Mouse (Mus musculus) midbrain, embryonic 11.5 days (tissue): Measurements from ENCODE around the gene Olfr1024. TPM values are rescaled to one million over a fixed set of nuclear protein-coding genes. Genes with fewer than 3 reads are reported as not detected.

Experiments used
- ATAC-seq: fragments of 200-750 bp; cut with Nextera tagmentation; 2 replicates; pipeline ENCODE4 v1.8.0; 2017; ENCODE audit warnings: moderate TSS enrichment, moderate library complexity; ENCODE audit not compliant: low FRiP score
- DNase-seq: peaks from one replicate; pipeline ENCODE4 v3.0.0; 2015; ENCODE audit warnings: low spot score; ENCODE audit errors: missing footprints
- H3K27ac ChIP-seq: fragments of 300-500 bp; sonication (generic); 2 replicates; pipeline ENCODE4 v1.5.1; 2014; ENCODE audit warnings: low read depth, low read length
- H3K27me3 ChIP-seq: fragments of 300-500 bp; sonication (generic); 2 replicates; pipeline ENCODE4 v1.6.1; 2014; ENCODE audit warnings: mild to moderate bottlenecking, low read length, moderate library complexity, mixed read lengths; ENCODE audit not compliant: control insufficient read depth, insufficient read depth
- H3K36me3 ChIP-seq: fragments of 300-500 bp; sonication (generic); 2 replicates; pipeline ENCODE4 v1.6.1; 2014; ENCODE audit warnings: mild to moderate bottlenecking, low read length, moderate library complexity, mixed read lengths; ENCODE audit not compliant: control insufficient read depth, insufficient read depth
- H3K4me1 ChIP-seq: fragments of 300-500 bp; sonication (generic); 2 replicates; pipeline ENCODE4 v1.6.1; 2014; ENCODE audit warnings: low read length; ENCODE audit not compliant: control insufficient read depth, insufficient read depth
- H3K4me2 ChIP-seq: fragments of 300-500 bp; sonication (generic); 2 replicates; pipeline ENCODE4 v1.6.1; 2014; ENCODE audit warnings: mild to moderate bottlenecking, moderate library complexity
- H3K4me3 ChIP-seq: fragments of 300-500 bp; sonication (generic); 2 replicates; pipeline ENCODE4 v1.5.1; 2014; ENCODE audit warnings: low read depth, low read length
- H3K9ac ChIP-seq: fragments of 300-500 bp; sonication (generic); 2 replicates; pipeline ENCODE4 v1.6.1; 2014; ENCODE audit warnings: low read length
- H3K9me3 ChIP-seq: fragments of 300-500 bp; sonication (generic); 2 replicates; pipeline ENCODE4 v1.6.1; 2016; ENCODE audit warnings: low read length; ENCODE audit not compliant: control insufficient read depth
- WGBS: fragments of 180-500 bp; shearing (Covaris S2); extraction: QIAGEN DNeasy Blood & Tissue Kit; methylation state at CpG from one replicate; pipeline ENCODE4 v1.1.7; 2014; 5-methylcytosine and 5-hydroxymethylcytosine counted together
- polyA plus RNA-seq: library from polyadenylated mRNA; unstranded; fragments of >200 nt; fragmentation: Nextera tagmentation; extraction: Ambion mirVana; gene quantifications from 2 replicates; pipeline ENCODE4 v1.2.1, GENCODE M21; 2014

The Olfr1024 gene
- not detected in 2 replicates for polyA plus RNA-seq

- WGBS, result 84% methylated on average over 3 of the region's 3 CpGs
Observed at GRCm38 (mm10) chr2:85904952-85905351, at the start of gene Olfr1024. Olfr1024 (minus strand) TSS chr2:85905052.

DNA sequence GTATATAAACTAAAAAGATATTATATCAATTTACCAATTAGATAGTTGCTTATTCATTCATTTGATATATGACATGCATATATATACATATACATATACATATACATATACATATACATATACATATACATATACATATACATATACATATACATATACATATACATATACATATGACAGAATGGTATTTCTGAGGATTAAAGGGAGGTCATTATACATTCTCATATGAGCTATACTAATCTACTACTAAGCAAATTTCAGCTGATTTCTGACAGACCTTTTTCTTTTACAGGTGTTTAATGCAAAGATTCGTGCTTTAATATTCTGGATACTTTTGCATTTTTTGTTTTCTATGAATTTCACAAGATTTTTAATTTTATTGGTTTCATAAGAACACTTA lies 45.3 kb upstream of the Olfr1024 start, which contains the start of gene Olfr1028:
Gene Olfr1028, plus strand, starts transcription at position 301 of the 400 bp plus-strand sequence.
- 77% methylated on average over 1 of the region's 1 CpGs for WGBS
- H3K4me2 ChIP-seq, result no peak within 1 kb of the TSS
- no peak within 1 kb of the TSS for H3K4me3 ChIP-seq
- no peaks in the 10 kb centered on the region for H3K9me3 ChIP-seq
- no peak within 1 kb of the TSS for H3K9ac ChIP-seq
- H3K4me1 ChIP-seq, result no peaks in the 10 kb centered on the region
- H3K27me3 ChIP-seq, result no peaks in the 10 kb centered on the region
- no peak for DNase-seq
- H3K27ac ChIP-seq, result no peak within 1 kb of the TSS
- ATAC-seq, result no peak
- H3K36me3 ChIP-seq, result no peaks in the 10 kb centered on the region

More at GRCm38 (mm10) chr2:85904952-85905351, at the start of gene Olfr1024:
- Histone ChIP-seq H3K9ac (no peak within 1 kb of the TSS), H3K27ac (no peak within 1 kb of the TSS), H3K4me1 (no peaks in the 10 kb centered on the region), H3K36me3 (no peaks in the 10 kb centered on the region), H3K27me3 (no peaks in the 10 kb centered on the region), H3K9me3 (no peaks in the 10 kb centered on the region), H3K4me3 (no peak within 1 kb of the TSS), H3K4me2 (no peak within 1 kb of the TSS)
- no peak for DNase-seq
- ATAC-seq, result no peak

DNA sequence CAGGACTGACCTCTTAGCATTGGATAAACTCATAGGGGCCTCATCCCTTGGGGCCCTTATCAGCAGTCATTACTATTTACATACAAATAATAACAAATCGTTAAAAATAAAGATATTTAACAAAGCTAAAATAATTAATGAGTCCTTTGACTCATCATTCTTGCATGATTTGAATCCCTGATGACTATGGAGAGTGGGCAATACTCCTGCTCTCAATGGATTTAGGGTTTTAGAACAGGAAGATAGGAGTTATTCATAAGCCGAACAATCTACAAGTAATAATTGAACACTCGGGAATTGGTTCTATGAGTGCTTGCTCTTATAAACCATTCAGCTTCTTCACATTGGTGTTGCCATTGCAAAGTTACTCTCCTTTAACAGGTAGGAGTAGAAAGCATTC lies 16.4 kb upstream of the Olfr1024 start, which contains the start of gene Olfr1026:
Gene Olfr1026, plus strand, starts transcription at position 301 of the 400 bp plus-strand sequence.
- Histone ChIP-seq H3K4me2 (no peak within 1 kb of the TSS), H3K36me3 (no peaks in the 10 kb centered on the region), H3K27ac (no peak within 1 kb of the TSS), H3K4me3 (no peak within 1 kb of the TSS), H3K27me3 (no peaks in the 10 kb centered on the region), H3K9ac (no peak within 1 kb of the TSS), H3K9me3 (no peaks in the 10 kb centered on the region), H3K4me1 (no peaks in the 10 kb centered on the region)
- no peak for DNase-seq
- WGBS, result 90% methylated on average over 3 of the region's 3 CpGs
- ATAC-seq, result no peak

DNA sequence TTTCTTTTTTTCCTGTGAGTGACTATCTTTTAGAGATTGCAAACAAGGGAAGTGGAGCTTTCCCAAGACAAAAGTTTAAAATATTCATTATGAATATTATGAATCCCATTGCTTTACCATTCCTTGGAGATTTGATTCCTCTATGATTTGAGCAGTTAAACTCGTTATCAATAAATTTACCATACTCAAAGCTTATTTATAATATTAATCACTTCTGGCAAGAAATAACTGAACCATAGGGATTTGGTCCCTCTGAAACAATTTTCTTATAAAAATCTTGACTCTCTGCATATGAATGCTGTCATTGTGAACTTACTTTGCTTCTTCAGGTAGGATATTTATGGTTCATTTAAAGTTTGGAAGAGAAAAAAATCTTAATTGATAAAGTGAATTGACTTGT lies 10.0 kb upstream of the Olfr1024 start, which contains the start of gene Olfr1025-ps1:
Gene Olfr1025-ps1, plus strand, starts transcription at position 301 of the 400 bp plus-strand sequence.
- ATAC-seq (no peak), DNase-seq (no peak)
- 65% methylated on average over 1 of the region's 1 CpGs for WGBS
- Histone ChIP-seq H3K4me1 (no peaks in the 10 kb centered on the region), H3K4me3 (no peak within 1 kb of the TSS), H3K27ac (no peak within 1 kb of the TSS), H3K36me3 (no peaks in the 10 kb centered on the region), H3K27me3 (no peaks in the 10 kb centered on the region), H3K9me3 (no peaks in the 10 kb centered on the region), H3K9ac (no peak within 1 kb of the TSS), H3K4me2 (no peak within 1 kb of the TSS)

- H3K9me3 ChIP-seq, result no peaks in the 10 kb centered on the region
- no peaks in the 10 kb centered on the region for H3K4me1 ChIP-seq
- no peak for ATAC-seq
- H3K4me3 ChIP-seq, result no peak overlapping the region
- no peak overlapping the region for H3K9ac ChIP-seq
- H3K36me3 ChIP-seq, result no peaks in the 10 kb centered on the region
- DNase-seq, result no peak
- no peak overlapping the region for H3K4me2 ChIP-seq
- H3K27ac ChIP-seq, result no peak overlapping the region
- no peaks in the 10 kb centered on the region for H3K27me3 ChIP-seq
Observed at GRCm38 (mm10) chr2:85913197-85913596, 8.3 kb upstream of the Olfr1024 start.

- Histone ChIP-seq H3K27ac (no peak within 1 kb of the TSS), H3K27me3 (no peaks in the 10 kb centered on the region)
Observed at GRCm38 (mm10) chr2:85885340-85885739, 19.5 kb downstream of the Olfr1024 start, which contains the start of gene Olfr1023. Olfr1023 (plus strand) TSS chr2:85885640.

GRCm38 (mm10) chr2:85868294-85868693 lies 36.6 kb downstream of the Olfr1024 start, which contains the start of gene Olfr1022:
Olfr1022 (plus strand) TSS chr2:85868594.
- DNase-seq, result no peak
- no peak for ATAC-seq

More at GRCm38 (mm10) chr2:85885340-85885739, 19.5 kb downstream of the Olfr1024 start, which contains the start of gene Olfr1023:
- WGBS, result 71% methylated on average over 2 of the region's 2 CpGs
- no peaks in the 10 kb centered on the region for H3K36me3 ChIP-seq
- DNase-seq (no peak), ATAC-seq (no peak)
- H3K4me1 ChIP-seq, result no peaks in the 10 kb centered on the region
- no peak within 1 kb of the TSS for H3K4me3 ChIP-seq
- H3K9ac ChIP-seq, result no peak within 1 kb of the TSS
- H3K9me3 ChIP-seq, result no peaks in the 10 kb centered on the region
- H3K4me2 ChIP-seq, result no peak within 1 kb of the TSS

More at GRCm38 (mm10) chr2:85868294-85868693, 36.6 kb downstream of the Olfr1024 start, which contains the start of gene Olfr1022:
- Histone ChIP-seq H3K9me3 (no peaks in the 10 kb centered on the region), H3K4me3 (no peak within 1 kb of the TSS), H3K4me1 (no peaks in the 10 kb centered on the region), H3K9ac (no peak within 1 kb of the TSS), H3K36me3 (no peaks in the 10 kb centered on the region), H3K4me2 (no peak within 1 kb of the TSS), H3K27me3 (no peaks in the 10 kb centered on the region), H3K27ac (no peak within 1 kb of the TSS)
- 67% methylated on average over 2 of the region's 2 CpGs for WGBS

Other genes with a start within 250 kb of the Olfr1024 start
- gene Olfr154, start 240.6 kb downstream of the Olfr1024 start, polyA plus RNA-seq, result not detected in 2 replicates
- gene Olfr1006, start 226.3 kb downstream of the Olfr1024 start, polyA plus RNA-seq, result not detected in 2 replicates
- gene Olfr1008, start 215.6 kb downstream of the Olfr1024 start, polyA plus RNA-seq, result not detected in 2 replicates
- not detected in 2 replicates for gene Olfr1009, start 189.6 kb downstream of the Olfr1024 start, polyA plus RNA-seq
- not detected in 2 replicates for gene Olfr1012, start 142.3 kb downstream of the Olfr1024 start, polyA plus RNA-seq
- gene Olfr1013, start 138.0 kb downstream of the Olfr1024 start, polyA plus RNA-seq, result not detected in 2 replicates
- not detected in 2 replicates for gene Olfr1014, start 132.3 kb downstream of the Olfr1024 start, polyA plus RNA-seq
- not detected in 2 replicates for gene Olfr1015, start 123.0 kb downstream of the Olfr1024 start, polyA plus RNA-seq
- not detected in 2 replicates for gene Olfr1016, start 102.5 kb downstream of the Olfr1024 start, polyA plus RNA-seq
- not detected in 2 replicates for gene Olfr1018, start 86.6 kb downstream of the Olfr1024 start, polyA plus RNA-seq
- not detected in 2 replicates for gene Olfr1019, start 59.6 kb downstream of the Olfr1024 start, polyA plus RNA-seq
- not detected in 2 replicates for gene Olfr1020, start 58.0 kb downstream of the Olfr1024 start, polyA plus RNA-seq
- gene Olfr1022, start 36.5 kb downstream of the Olfr1024 start, polyA plus RNA-seq, result not detected in 2 replicates
- gene Olfr1023, start 19.4 kb downstream of the Olfr1024 start, polyA plus RNA-seq, result not detected in 2 replicates
- gene Olfr1025-ps1, start 10.1 kb upstream of the Olfr1024 start, polyA plus RNA-seq, result not detected in 2 replicates
- gene Olfr1026, start 16.5 kb upstream of the Olfr1024 start, polyA plus RNA-seq, result not detected in 2 replicates
- not detected in 2 replicates for gene Olfr1028, start 45.4 kb upstream of the Olfr1024 start, polyA plus RNA-seq
- not detected in 2 replicates for gene Olfr1029, start 68.8 kb upstream of the Olfr1024 start, polyA plus RNA-seq
- not detected in 2 replicates for gene Olfr1030, start 74.2 kb upstream of the Olfr1024 start, polyA plus RNA-seq
- not detected in 2 replicates for gene Olfr1031, start 85.3 kb upstream of the Olfr1024 start, polyA plus RNA-seq
- gene Olfr1032, start 100.5 kb upstream of the Olfr1024 start, polyA plus RNA-seq, result not detected in 2 replicates
- not detected in 2 replicates for gene Olfr1033, start 115.6 kb upstream of the Olfr1024 start, polyA plus RNA-seq
- gene Olfr1034, start 140.8 kb upstream of the Olfr1024 start, polyA plus RNA-seq, result not detected in 2 replicates
- not detected in 2 replicates for gene Olfr1036, start 168.9 kb upstream of the Olfr1024 start, polyA plus RNA-seq
- not detected in 2 replicates for gene Olfr1037, start 182.3 kb upstream of the Olfr1024 start, polyA plus RNA-seq
- gene Olfr1039, start 230.9 kb upstream of the Olfr1024 start, polyA plus RNA-seq, result not detected in 2 replicates
- gene Olfr1040, start 241.7 kb upstream of the Olfr1024 start, polyA plus RNA-seq, result not detected in 2 replicates